Mouse (Mus musculus): ENCODE measurements at regions not wholly inside any gene's neighbourhood (a gene's known extent, or its start where the extent isn't known, plus 50 kb on each side); places are given as distances from the start of the nearest gene placed in this dataset.
A peak's percentile ranks its signal among the peaks of the same experiment; 100 is the strongest.

- DNase-seq: no peak
Measured at GRCm38 (mm10) chr16:24092616-24093525, 104.2 kb upstream of the Bcl6 start.

GRCm38 (mm10) chr16:24092136-24092535 lies 103.5 kb upstream of the Bcl6 start:
- no peak for DNase-seq

GRCm38 (mm10) chr16:24090981-24091380 lies 102.3 kb upstream of the Bcl6 start:
- no peak for DNase-seq

GRCm38 (mm10) chr16:24089840-24090762 lies 101.4 kb upstream of the Bcl6 start:
- DNase-seq: no peak

GRCm38 (mm10) chr16:24083966-24084365 lies 95.3 kb upstream of the Bcl6 start:
- no peak for DNase-seq

GRCm38 (mm10) chr16:24080471-24080870 lies 91.8 kb upstream of the Bcl6 start:
- DNase-seq: no peak

GRCm38 (mm10) chr16:24078622-24079021 lies 90.0 kb upstream of the Bcl6 start:
- no peak for DNase-seq

GRCm38 (mm10) chr16:24077428-24077827 lies 88.8 kb upstream of the Bcl6 start:
- DNase-seq: no peak

GRCm38 (mm10) chr16:24076799-24077136 lies 88.1 kb upstream of the Bcl6 start:
- DNase-seq: no peak

GRCm38 (mm10) chr16:24076109-24076798 lies 87.6 kb upstream of the Bcl6 start:
- DNase-seq: peak; percentile 22

GRCm38 (mm10) chr16:24073613-24074244 lies 85.1 kb upstream of the Bcl6 start:
- no peak for DNase-seq

- no peak for DNase-seq
Measured at GRCm38 (mm10) chr16:24073065-24073464, 84.4 kb upstream of the Bcl6 start.

GRCm38 (mm10) chr16:24069411-24069810 lies 80.8 kb upstream of the Bcl6 start:
- DNase-seq: no peak

- DNase-seq: peak; percentile 23
Measured at GRCm38 (mm10) chr16:24068250-24068813, 79.7 kb upstream of the Bcl6 start.

GRCm38 (mm10) chr16:24062314-24062713 lies 73.7 kb upstream of the Bcl6 start:
- no peak for DNase-seq

- DNase-seq: no peak
Measured at GRCm38 (mm10) chr16:24061496-24061895, 72.8 kb upstream of the Bcl6 start.

- no peak for DNase-seq
Measured at GRCm38 (mm10) chr16:24059090-24059600, 70.5 kb upstream of the Bcl6 start.

GRCm38 (mm10) chr16:24056885-24057531 lies 68.4 kb upstream of the Bcl6 start:
- peak; percentile 17 for DNase-seq

- no peak for DNase-seq
Measured at GRCm38 (mm10) chr16:24056123-24056884, 67.7 kb upstream of the Bcl6 start.

- no peak for DNase-seq
Measured at GRCm38 (mm10) chr16:24054293-24054692, 65.6 kb upstream of the Bcl6 start.

GRCm38 (mm10) chr16:24053403-24053802 lies 64.8 kb upstream of the Bcl6 start:
- no peak for DNase-seq

All from liver (tissue).